Comparison of ENCODE assay signal across 14 mouse cellular contexts in the genomic region with DNA sequence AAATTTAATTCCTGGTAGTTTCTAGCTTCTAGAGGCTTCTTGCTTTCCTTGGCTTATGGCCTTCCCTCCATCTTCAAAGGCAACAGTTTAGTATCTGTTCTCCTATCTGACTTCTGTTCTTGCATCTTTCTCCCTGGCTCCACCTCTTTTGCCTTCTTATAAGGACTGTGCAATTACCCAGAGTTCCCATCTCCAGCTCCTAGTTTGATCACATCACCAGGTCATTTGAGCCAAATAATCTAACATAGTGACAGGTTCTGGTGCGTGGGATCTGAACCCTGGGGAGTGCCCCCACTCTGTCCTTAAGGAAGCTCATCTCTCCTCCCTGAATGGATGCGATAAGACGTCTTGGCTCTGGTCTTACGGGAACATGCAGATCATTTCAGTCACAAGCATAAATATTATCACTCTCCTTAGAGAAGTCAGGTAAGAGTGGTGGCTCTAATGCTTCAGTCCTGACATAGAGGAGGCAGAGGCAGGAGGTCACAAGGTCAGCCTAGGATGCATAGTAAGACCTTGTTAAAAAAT.
"Had no signal": no experiment of that assay in that cellular context is flagged by ENCODE, and none has a peak within 500 bp of the region (broad histone marks: within the 10 kb centered on the region; RNA-seq: fewer than 3 reads in every experiment).

No protein-coding gene starts in this region.

- ATAC-seq: intestine, postnatal 0 days; midbrain, embryonic 15.5 days had no signal

- H3K27ac ChIP-seq: kidney, postnatal 0 days; layer of hippocampus, adult 2 months; midbrain, embryonic 12.5 days; midbrain, embryonic 15.5 days; neural tube, embryonic 12.5 days had no signal

- H3K4me2 ChIP-seq: lung, embryonic 14.5 days; midbrain, embryonic 12.5 days; midbrain, embryonic 15.5 days; neural tube, embryonic 12.5 days; neural tube, embryonic 15.5 days had no signal

- H3K9ac ChIP-seq: lung, embryonic 14.5 days; midbrain, embryonic 12.5 days; midbrain, embryonic 15.5 days; neural tube, embryonic 12.5 days; neural tube, embryonic 15.5 days had no signal

- H3K27me3 ChIP-seq: midbrain, embryonic 12.5 days; midbrain, embryonic 15.5 days; neural tube, embryonic 12.5 days; neural tube, embryonic 15.5 days had no signal

- H3K9me3 ChIP-seq: midbrain, embryonic 12.5 days; midbrain, embryonic 15.5 days; neural tube, embryonic 12.5 days; neural tube, embryonic 15.5 days had no signal

- H3K4me3 ChIP-seq: layer of hippocampus, adult 2 months; midbrain, embryonic 12.5 days; midbrain, embryonic 15.5 days; neural tube, embryonic 12.5 days; neural tube, embryonic 15.5 days had no signal

- DNase-seq: kidney, adult 2 months; kidney, postnatal 25 days; layer of hippocampus, adult 9-11 months; lung, embryonic 14.5 days; retina, postnatal 1 day; thymus, adult 18-20 months; thymus, postnatal 36 days had no signal

- H3K36me3 ChIP-seq: midbrain, embryonic 12.5 days; midbrain, embryonic 15.5 days; neural tube, embryonic 12.5 days; neural tube, embryonic 15.5 days had no signal
